Mouse (Mus musculus) thymus, adult 2 months (tissue): ENCODE measurements around the gene Mfsd4b1.

Source experiments
- CTCF ChIP-seq: fragments of 200-500 bp; IDR thresholded peaks from 2 replicates; pipeline ENCODE4 v1.5.1; 2012; ENCODE audit warnings: mild to moderate bottlenecking, control low read depth, low read length, moderate library complexity, borderline replicate concordance; ENCODE audit not compliant: control insufficient read depth, poor library complexity, insufficient read depth; ENCODE audit errors: extremely low read depth
- POLR2A ChIP-seq: fragments of 200-500 bp; IDR thresholded peaks from 2 replicates; pipeline ENCODE4 v1.6.1; 2012; ENCODE audit warnings: mild to moderate bottlenecking, low read length, control low read depth, moderate library complexity; ENCODE audit not compliant: control insufficient read depth, poor library complexity, insufficient read depth; ENCODE audit errors: extremely low read depth

GRCm38 (mm10) chr10:39977346-39977745 lies 47.7 kb downstream of the Mfsd4b1 start:
- TF ChIP-seq CTCF: no peak
- no peak for TF ChIP-seq POLR2A
